Mouse (Mus musculus) olfactory bulb, adult 2 months (tissue): ENCODE measurements around the gene Exosc5.

Source experiments
- CTCF ChIP-seq: fragments of 200-500 bp; IDR thresholded peaks from 2 replicates; pipeline ENCODE4 v1.5.1; 2012; ENCODE audit warnings: low read depth, mild to moderate bottlenecking, low read length, moderate library complexity; ENCODE audit not compliant: insufficient read depth
- POLR2A ChIP-seq: fragments of 200-500 bp; IDR thresholded peaks from 2 replicates; pipeline ENCODE4 v1.6.1; 2012; ENCODE audit warnings: mild to moderate bottlenecking, low read depth, low read length, moderate library complexity; ENCODE audit not compliant: insufficient read depth

DNA sequence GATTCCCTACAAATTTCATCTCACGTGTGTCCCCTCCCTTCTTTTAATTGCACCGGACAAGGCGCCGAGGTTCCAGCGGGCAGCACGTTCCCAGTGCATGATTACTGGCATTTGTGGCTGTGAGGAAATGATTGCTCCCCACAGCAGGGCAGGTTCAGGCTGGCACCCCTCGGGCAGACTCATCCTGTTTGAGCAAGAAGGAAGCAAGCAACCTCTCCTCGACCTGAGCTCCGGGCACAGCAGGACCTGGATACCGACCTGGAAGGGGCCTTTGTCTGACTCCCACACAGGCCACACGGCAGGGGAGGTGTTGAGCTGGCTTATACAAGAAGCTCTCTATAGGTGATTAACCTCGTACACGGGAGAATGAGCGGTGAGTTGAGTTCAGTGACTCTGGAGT is 13.9 kb upstream of the Exosc5 start:
- TF ChIP-seq POLR2A (no peak), CTCF (no peak)
